Mouse (Mus musculus): ENCODE measurements at regions not wholly inside any gene's neighbourhood (a gene's known extent, or its start where the extent isn't known, plus 50 kb on each side); places are given as distances from the start of the nearest gene placed in this dataset.

GRCm38 (mm10) chrX:49947678-49948077 lies 56.4 kb upstream of the Olfr1322 start:
- H3K9ac ChIP-seq (replicated peaks; ENCODE audit: low read depth): no peak overlapping the region
- ATAC-seq (no peak), DNase-seq (ENCODE audit: low spot score) (no peak)
- H3K27ac ChIP-seq (ENCODE audit: low read length): no peak overlapping the region
- H3K4me1 ChIP-seq (ENCODE audit: insufficient read depth, low read depth, low read length): no peaks in the 10 kb centered on the region
- TF ChIP-seq CTCF (IDR thresholded peaks at IDR 0.05) (0 out of 2 replicates have a peak, but pooled peaks have one; percentile 2), EP300 (IDR thresholded peaks at IDR 0.05) (no peak)
- 45% methylated on average over 1 of the region's 1 CpGs for WGBS
- no peaks in the 10 kb centered on the region for H3K36me3 ChIP-seq (ENCODE audit: insufficient read depth, low read length)
- H3K9me3 ChIP-seq (ENCODE audit: low read length): no peaks in the 10 kb centered on the region
- H3K4me3 ChIP-seq (ENCODE audit: low read depth, low read length): no peak overlapping the region
- no peak overlapping the region for H3K4me2 ChIP-seq (replicated peaks; ENCODE audit: low read depth, low read length)
- H3K27me3 ChIP-seq (replicated peaks; ENCODE audit: insufficient read depth, low read length): no peaks in the 10 kb centered on the region

All from lung, postnatal 0 days (tissue).